Mouse (Mus musculus) lung, postnatal 0 days (tissue): Measurements from ENCODE around the gene Map3k15.

Experiments
- CTCF ChIP-seq: IDR thresholded peaks from 2 replicates; pipeline ENCODE4 v1.5.1; 2016; ENCODE audit warnings: antibody characterized with exemption, mild to moderate bottlenecking
- EP300 ChIP-seq: IDR thresholded peaks from 2 replicates; pipeline ENCODE4 v1.6.1; 2016; ENCODE audit warnings: antibody characterized with exemption, mild to moderate bottlenecking, control low read depth

GRCm38 (mm10) chrX:160170150-160170549, 181.9 kb downstream of the Map3k15 start:
- peak; percentile 77 for TF ChIP-seq CTCF
- TF ChIP-seq EP300, result no peak
